Mouse (Mus musculus): ENCODE data around the gene Oser1. TPM values are rescaled to one million over a fixed set of nuclear protein-coding genes. Genes with fewer than 3 reads are reported as not detected.

Oser1 gene
- polyA plus RNA-seq, 1 experiment from 2014 or later = 64.5 TPM

GRCm38 (mm10) chr2:163385126-163385525 is 39.4 kb downstream of the Oser1 start:
- Histone ChIP-seq H3K4me1 (replicated peaks; ENCODE audit: control insufficient read depth, insufficient read depth, low read length) (no peaks in the 10 kb centered on the region), H3K4me2 (replicated peaks; ENCODE audit: low read depth) (no peak overlapping the region), H3K4me3 (ENCODE audit: low read depth, low read length) (no peak overlapping the region), H3K36me3 (ENCODE audit: control insufficient read depth, insufficient read depth) (no peaks in the 10 kb centered on the region), H3K27ac (ENCODE audit: low read depth, low read length) (no peak overlapping the region), H3K9ac (ENCODE audit: low read depth, low read length) (no peak overlapping the region), H3K27me3 (replicated peaks; ENCODE audit: control insufficient read depth, insufficient read depth, low read length) (no peaks in the 10 kb centered on the region), H3K9me3 (ENCODE audit: control insufficient read depth) (no peaks in the 10 kb centered on the region)
- ATAC-seq = no peak
- 90% methylated on average over 6 of the region's 6 CpGs for WGBS
- TF ChIP-seq CTCF (IDR thresholded peaks at IDR 0.05; ENCODE audit: low read depth) = no peak

GRCm38 (mm10) chr2:163381246-163381645 is 43.3 kb downstream of the Oser1 start:
- no peak for ATAC-seq
- no peak for TF ChIP-seq CTCF (IDR thresholded peaks at IDR 0.05; ENCODE audit: low read depth)
- Histone ChIP-seq H3K4me3 (ENCODE audit: low read depth, low read length) (no peak overlapping the region), H3K36me3 (ENCODE audit: control insufficient read depth, insufficient read depth) (no peaks in the 10 kb centered on the region), H3K4me1 (replicated peaks; ENCODE audit: control insufficient read depth, insufficient read depth, low read length) (no peaks in the 10 kb centered on the region), H3K4me2 (replicated peaks; ENCODE audit: low read depth) (no peak overlapping the region), H3K27ac (ENCODE audit: low read depth, low read length) (no peak overlapping the region), H3K9ac (ENCODE audit: low read depth, low read length) (no peak overlapping the region), H3K27me3 (replicated peaks; ENCODE audit: control insufficient read depth, insufficient read depth, low read length) (peaks cover 2% of the 10 kb centered on the region; the same call in 1 of the 2 replicates), H3K9me3 (ENCODE audit: control insufficient read depth) (no peaks in the 10 kb centered on the region)
- WGBS = 85% methylated on average over 8 of the region's 8 CpGs

- Histone ChIP-seq H3K4me3 (ENCODE audit: low read depth, low read length) (no peak overlapping the region), H3K36me3 (ENCODE audit: control insufficient read depth, insufficient read depth) (no peaks in the 10 kb centered on the region), H3K27me3 (replicated peaks; ENCODE audit: control insufficient read depth, insufficient read depth, low read length) (peaks cover 14% of the 10 kb centered on the region), H3K9me3 (ENCODE audit: control insufficient read depth) (no peaks in the 10 kb centered on the region), H3K27ac (ENCODE audit: low read depth, low read length) (no peak overlapping the region), H3K4me2 (replicated peaks; ENCODE audit: low read depth) (no peak overlapping the region), H3K4me1 (replicated peaks; ENCODE audit: control insufficient read depth, insufficient read depth, low read length) (no peaks in the 10 kb centered on the region), H3K9ac (ENCODE audit: low read depth, low read length) (no peak overlapping the region)
- TF ChIP-seq CTCF (IDR thresholded peaks at IDR 0.05; ENCODE audit: low read depth) = no peak
- no peak for ATAC-seq
- WGBS = 80% methylated on average over 5 of the region's 5 CpGs
Measured at GRCm38 (mm10) chr2:163379366-163379765, 45.1 kb downstream of the Oser1 start.

DNA sequence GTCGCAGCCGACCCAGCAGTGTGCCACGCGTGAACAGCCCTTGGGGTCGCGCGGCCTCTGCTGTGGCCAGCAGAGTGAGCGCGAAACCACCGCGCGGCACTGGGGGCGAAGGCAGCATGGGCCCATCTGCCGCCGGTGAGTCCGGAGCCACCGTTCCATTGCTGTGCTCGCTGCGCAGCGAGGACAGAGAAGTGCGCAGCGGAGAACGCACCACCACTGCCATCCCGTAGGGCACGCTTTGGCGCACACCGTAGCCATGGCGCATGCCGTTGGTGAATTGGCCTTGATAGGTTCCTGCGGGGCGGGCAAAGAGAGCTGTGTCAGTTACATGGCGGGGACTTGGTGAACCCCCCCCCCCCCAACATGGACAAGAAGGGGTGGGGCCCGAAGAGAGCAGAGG is 48.4 kb downstream of the Oser1 start:
- Histone ChIP-seq H3K4me1 (replicated peaks; ENCODE audit: control insufficient read depth, insufficient read depth, low read length) (no peaks in the 10 kb centered on the region), H3K27ac (ENCODE audit: low read depth, low read length) (no peak overlapping the region), H3K27me3 (replicated peaks; ENCODE audit: control insufficient read depth, insufficient read depth, low read length) (peaks cover 14% of the 10 kb centered on the region), H3K9me3 (ENCODE audit: control insufficient read depth) (no peaks in the 10 kb centered on the region), H3K4me3 (ENCODE audit: low read depth, low read length) (no peak overlapping the region), H3K36me3 (ENCODE audit: control insufficient read depth, insufficient read depth) (no peaks in the 10 kb centered on the region), H3K4me2 (replicated peaks; ENCODE audit: low read depth) (no peak overlapping the region), H3K9ac (ENCODE audit: low read depth, low read length) (no peak overlapping the region)
- no peak for TF ChIP-seq CTCF (IDR thresholded peaks at IDR 0.05; ENCODE audit: low read depth)
- 36% methylated on average over 33 of the region's 33 CpGs for WGBS
- ATAC-seq = no peak

DNA sequence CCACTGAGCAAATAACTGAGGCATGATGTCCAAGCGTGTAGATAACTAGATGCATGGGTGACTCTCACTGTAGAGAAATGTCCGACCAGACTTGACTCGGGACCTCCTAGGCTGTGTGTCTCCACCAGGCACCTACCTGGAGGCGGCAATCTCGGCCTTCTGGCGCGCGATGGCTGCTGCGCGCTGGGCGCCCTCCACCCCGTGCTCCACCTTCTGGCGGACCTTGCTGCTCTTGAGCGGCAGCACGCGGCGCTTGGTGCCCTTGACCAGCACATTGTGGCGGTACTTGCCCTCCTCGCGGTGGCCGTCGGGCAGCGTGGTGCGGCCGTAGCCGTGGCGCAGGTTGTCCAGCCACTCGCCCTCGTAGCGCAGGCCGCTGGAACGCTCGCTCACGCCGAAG is 49.0 kb downstream of the Oser1 start:
- no peaks in the 10 kb centered on the region for H3K9me3 ChIP-seq (ENCODE audit: control insufficient read depth)
- no peak overlapping the region for H3K4me3 ChIP-seq (ENCODE audit: low read depth, low read length)
- H3K27me3 ChIP-seq (replicated peaks; ENCODE audit: control insufficient read depth, insufficient read depth, low read length) = peaks cover 14% of the 10 kb centered on the region
- no peak overlapping the region for H3K4me2 ChIP-seq (replicated peaks; ENCODE audit: low read depth)
- H3K36me3 ChIP-seq (ENCODE audit: control insufficient read depth, insufficient read depth) = no peaks in the 10 kb centered on the region
- no peak overlapping the region for H3K9ac ChIP-seq (ENCODE audit: low read depth, low read length)
- H3K4me1 ChIP-seq (replicated peaks; ENCODE audit: control insufficient read depth, insufficient read depth, low read length) = no peaks in the 10 kb centered on the region
- H3K27ac ChIP-seq (ENCODE audit: low read depth, low read length) = no peak overlapping the region
- ATAC-seq = no peak
- TF ChIP-seq CTCF (IDR thresholded peaks at IDR 0.05; ENCODE audit: low read depth) = no peak
- WGBS = 42% methylated on average over 35 of the region's 35 CpGs

- no peak for TF ChIP-seq CTCF (IDR thresholded peaks at IDR 0.05; ENCODE audit: low read depth)
- Histone ChIP-seq H3K36me3 (ENCODE audit: control insufficient read depth, insufficient read depth) (no peaks in the 10 kb centered on the region), H3K27ac (ENCODE audit: low read depth, low read length) (no peak overlapping the region), H3K4me3 (ENCODE audit: low read depth, low read length) (no peak overlapping the region), H3K4me1 (replicated peaks; ENCODE audit: control insufficient read depth, insufficient read depth, low read length) (0 out of 2 replicates have a peak, but pooled peaks cover 3% of the 10 kb centered on the region), H3K4me2 (replicated peaks; ENCODE audit: low read depth) (no peak overlapping the region), H3K9me3 (ENCODE audit: control insufficient read depth) (no peaks in the 10 kb centered on the region), H3K27me3 (replicated peaks; ENCODE audit: control insufficient read depth, insufficient read depth, low read length) (peaks cover 14% of the 10 kb centered on the region), H3K9ac (ENCODE audit: low read depth, low read length) (no peak overlapping the region)
- 78% methylated on average over 1 of the region's 1 CpGs for WGBS
- ATAC-seq = no peak
Measured at GRCm38 (mm10) chr2:163372627-163373026, 51.9 kb downstream of the Oser1 start.

DNA sequence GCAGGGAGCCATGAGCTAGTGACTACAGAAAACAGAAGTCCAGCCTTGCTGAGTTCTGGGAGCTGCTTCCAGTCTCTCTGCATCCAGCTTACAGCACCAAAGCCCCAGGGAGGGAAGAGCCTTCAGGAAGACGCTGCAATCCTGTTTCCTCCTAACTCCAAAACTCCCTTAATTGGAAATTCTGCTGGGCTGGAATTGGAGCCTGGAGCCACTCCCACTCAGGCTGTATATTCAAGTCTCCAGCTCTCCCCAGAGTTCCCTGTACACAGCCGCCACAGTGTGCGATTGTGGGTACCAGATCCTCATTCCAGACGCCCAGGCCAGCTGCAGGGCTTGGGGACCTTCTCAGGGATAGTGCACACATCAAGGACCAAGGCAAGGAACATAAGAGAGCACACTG is 54.3 kb downstream of the Oser1 start:
- H3K36me3 ChIP-seq (ENCODE audit: control insufficient read depth, insufficient read depth) = no peaks in the 10 kb centered on the region
- H3K27me3 ChIP-seq (replicated peaks; ENCODE audit: control insufficient read depth, insufficient read depth, low read length) = 0 out of 2 replicates have a peak, but pooled peaks cover 1% of the 10 kb centered on the region
- H3K9me3 ChIP-seq (ENCODE audit: control insufficient read depth) = no peaks in the 10 kb centered on the region
- H3K4me2 ChIP-seq (replicated peaks; ENCODE audit: low read depth) = no peak overlapping the region
- 39% methylated on average over 4 of the region's 4 CpGs for WGBS
- 0 out of 2 replicates have a peak, but pooled peaks cover 3% of the 10 kb centered on the region for H3K4me1 ChIP-seq (replicated peaks; ENCODE audit: control insufficient read depth, insufficient read depth, low read length)
- peak overlapping the region; percentile 15; the same call in 1 of the 2 replicates for H3K27ac ChIP-seq (ENCODE audit: low read depth, low read length)
- no peak overlapping the region for H3K4me3 ChIP-seq (ENCODE audit: low read depth, low read length)
- no peak for TF ChIP-seq CTCF (IDR thresholded peaks at IDR 0.05; ENCODE audit: low read depth)
- ATAC-seq = no peak
- H3K9ac ChIP-seq (ENCODE audit: low read depth, low read length) = no peak overlapping the region
